Mouse (Mus musculus) heart, embryonic 13.5 days (tissue): ENCODE measurements at regions not wholly inside any gene's neighbourhood (a gene's known extent, or its start where the extent isn't known, plus 50 kb on each side); places are given as distances from the start of the nearest gene placed in this dataset.
A peak's percentile ranks its signal among the peaks of the same experiment; 100 is the strongest.
"Not testable (repeated sequence)": the region's sequence is repeated elsewhere in the genome, so short reads cannot be mapped to it uniquely, and the experiment has no call there.

Experiments
- ATAC-seq: fragments of 200-750 bp; cut with Nextera tagmentation; 2 replicates; pipeline ENCODE4 v1.8.0; 2017; ENCODE audit warnings: moderate TSS enrichment; ENCODE audit not compliant: insufficient number of reproducible peaks, low FRiP score, low TSS enrichment; ENCODE audit errors: extremely low read depth
- H3K27ac ChIP-seq: fragments of 300-500 bp; sonication (generic); replicated peaks from 2 replicates; pipeline ENCODE4 v1.5.1; 2015; ENCODE audit warnings: moderate library complexity, mild to moderate bottlenecking, inconsistent platforms
- H3K27me3 ChIP-seq: fragments of 300-500 bp; sonication (generic); replicated peaks from 2 replicates; pipeline ENCODE4 v1.6.1; 2015; ENCODE audit warnings: mild to moderate bottlenecking, inconsistent platforms
- H3K36me3 ChIP-seq: fragments of 300-500 bp; sonication (generic); 2 replicates; pipeline ENCODE4 v1.6.1; 2015; ENCODE audit warnings: mild to moderate bottlenecking, inconsistent platforms
- H3K4me1 ChIP-seq: fragments of 300-500 bp; sonication (generic); 2 replicates; pipeline ENCODE4 v1.6.1; 2015; ENCODE audit warnings: inconsistent platforms
- H3K4me2 ChIP-seq: fragments of 300-500 bp; sonication (generic); 2 replicates; pipeline ENCODE4 v1.6.1; 2015; ENCODE audit warnings: inconsistent platforms, mild to moderate bottlenecking, moderate library complexity
- H3K4me3 ChIP-seq: fragments of 300-500 bp; sonication (generic); 2 replicates; pipeline ENCODE4 v1.5.1; 2015; ENCODE audit warnings: moderate library complexity, mild to moderate bottlenecking, inconsistent platforms
- H3K9ac ChIP-seq: fragments of 300-500 bp; sonication (generic); 2 replicates; pipeline ENCODE4 v1.6.1; 2015; ENCODE audit warnings: inconsistent platforms, mild to moderate bottlenecking, moderate library complexity
- H3K9me3 ChIP-seq: fragments of 300-500 bp; sonication (generic); 2 replicates; pipeline ENCODE4 v1.6.1; 2016; ENCODE audit warnings: inconsistent platforms
- WGBS: fragments of 180-500 bp; shearing (Covaris S2); methylation state at CpG from one replicate; pipeline ENCODE4 v1.1.7; 2015; ENCODE audit warnings: mixed read lengths; 5-methylcytosine and 5-hydroxymethylcytosine counted together

DNA sequence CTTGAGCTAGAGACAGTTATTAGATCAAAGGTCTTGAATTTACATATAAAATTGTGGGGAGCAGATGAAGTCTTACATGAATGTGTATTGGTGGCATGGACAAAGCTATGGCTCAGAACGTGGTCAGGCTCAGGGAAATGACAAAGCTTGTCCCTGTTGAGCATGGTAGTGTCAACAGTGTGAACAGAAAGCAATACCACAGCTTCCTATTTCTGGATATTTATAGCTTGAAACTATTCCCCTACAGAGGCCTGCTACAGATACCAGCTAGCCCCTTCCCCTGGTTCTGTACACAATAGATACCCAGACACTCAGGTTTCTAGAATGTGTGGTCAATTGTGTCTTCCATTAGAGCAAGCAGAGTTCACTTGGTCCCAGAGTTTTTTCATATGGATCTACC is 236.8 kb upstream of the Rarb start:
- 32% methylated on average over 1 of the region's 1 CpGs for WGBS
- H3K27ac ChIP-seq, result no peak overlapping the region
- ATAC-seq, result no peak

GRCm38 (mm10) chr14:17054381-17054780 is 235.4 kb upstream of the Rarb start:
- no peak overlapping the region for H3K4me3 ChIP-seq
- no peaks in the 10 kb centered on the region for H3K4me1 ChIP-seq
- 56% methylated on average over 3 of the region's 3 CpGs for WGBS
- H3K9ac ChIP-seq, result no peak overlapping the region
- no peak overlapping the region for H3K27ac ChIP-seq
- ATAC-seq, result no peak
- H3K4me2 ChIP-seq, result no peak overlapping the region
- H3K36me3 ChIP-seq, result no peaks in the 10 kb centered on the region
- H3K9me3 ChIP-seq, result no peaks in the 10 kb centered on the region
- H3K27me3 ChIP-seq, result no peaks in the 10 kb centered on the region

More for the DNA sequence above, 236.8 kb upstream of the Rarb start:
- Histone ChIP-seq H3K27me3 (no peaks in the 10 kb centered on the region), H3K9ac (no peak overlapping the region), H3K36me3 (no peaks in the 10 kb centered on the region), H3K9me3 (no peaks in the 10 kb centered on the region), H3K4me3 (no peak overlapping the region), H3K4me1 (no peaks in the 10 kb centered on the region), H3K4me2 (no peak overlapping the region)

- H3K36me3 ChIP-seq, result no peaks in the 10 kb centered on the region
- 61% methylated on average over 2 of the region's 2 CpGs for WGBS
- no peak overlapping the region for H3K4me2 ChIP-seq
- ATAC-seq, result no peak
- H3K9ac ChIP-seq, result no peak overlapping the region
- no peaks in the 10 kb centered on the region for H3K4me1 ChIP-seq
- H3K27ac ChIP-seq, result no peak overlapping the region
- H3K4me3 ChIP-seq, result no peak overlapping the region
- no peaks in the 10 kb centered on the region for H3K27me3 ChIP-seq
- H3K9me3 ChIP-seq, result no peaks in the 10 kb centered on the region
These were observed 227.9 kb upstream of the Rarb start for GRCm38 (mm10) chr14:17046808-17047207.

- Histone ChIP-seq H3K27ac (no peak overlapping the region), H3K9me3 (no peaks in the 10 kb centered on the region), H3K4me1 (no peaks in the 10 kb centered on the region), H3K4me3 (no peak overlapping the region), H3K36me3 (no peaks in the 10 kb centered on the region), H3K27me3 (no peaks in the 10 kb centered on the region), H3K4me2 (no peak overlapping the region), H3K9ac (no peak overlapping the region)
- WGBS, result 81% methylated on average over 8 of the region's 8 CpGs
- ATAC-seq, result no peak
These were observed 226.6 kb upstream of the Rarb start for GRCm38 (mm10) chr14:17045426-17046132.

DNA sequence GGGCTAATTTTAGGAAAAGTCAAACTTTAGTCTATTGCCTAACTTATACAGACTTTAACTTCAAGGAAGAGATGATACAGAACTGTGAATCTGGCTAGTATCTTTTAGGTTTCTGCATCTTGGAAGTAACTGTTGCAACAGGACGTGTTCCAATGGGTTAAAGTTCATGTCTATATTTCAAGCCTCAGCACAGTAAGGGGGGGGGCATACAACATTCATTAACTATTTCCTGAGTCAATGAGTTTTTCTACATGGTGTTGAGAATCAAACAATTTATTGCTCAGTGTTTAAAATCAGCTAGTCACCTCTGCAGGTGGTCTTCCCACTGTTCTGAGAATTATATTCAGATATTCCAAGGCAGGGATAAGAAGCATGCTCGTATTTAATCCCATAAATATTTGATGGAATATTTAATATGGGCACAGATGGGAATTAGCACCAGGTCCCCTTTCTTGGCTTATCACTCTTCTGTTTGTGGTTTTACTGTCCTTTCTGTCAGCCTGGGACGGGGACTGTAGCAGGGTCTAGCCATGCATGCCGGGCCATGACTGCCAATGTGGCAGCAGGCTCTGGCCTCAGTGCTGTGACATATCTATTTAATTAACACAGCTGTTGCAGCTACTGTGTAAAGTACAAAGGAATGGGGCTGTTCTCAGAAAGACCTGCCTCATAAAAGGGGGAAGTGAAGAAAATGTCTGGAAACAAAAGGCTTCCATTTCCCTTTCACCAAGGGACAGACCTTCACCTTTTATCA is 201.8 kb upstream of the Rarb start:
- H3K27ac ChIP-seq, result no peak overlapping the region
- no peaks in the 10 kb centered on the region for H3K36me3 ChIP-seq
- 62% methylated on average over 4 of the region's 4 CpGs for WGBS
- no peak overlapping the region for H3K9ac ChIP-seq
- H3K27me3 ChIP-seq, result no peaks in the 10 kb centered on the region
- no peaks in the 10 kb centered on the region for H3K9me3 ChIP-seq
- no peaks in the 10 kb centered on the region for H3K4me1 ChIP-seq
- no peak overlapping the region for H3K4me3 ChIP-seq
- no peak for ATAC-seq
- H3K4me2 ChIP-seq, result no peak overlapping the region

DNA sequence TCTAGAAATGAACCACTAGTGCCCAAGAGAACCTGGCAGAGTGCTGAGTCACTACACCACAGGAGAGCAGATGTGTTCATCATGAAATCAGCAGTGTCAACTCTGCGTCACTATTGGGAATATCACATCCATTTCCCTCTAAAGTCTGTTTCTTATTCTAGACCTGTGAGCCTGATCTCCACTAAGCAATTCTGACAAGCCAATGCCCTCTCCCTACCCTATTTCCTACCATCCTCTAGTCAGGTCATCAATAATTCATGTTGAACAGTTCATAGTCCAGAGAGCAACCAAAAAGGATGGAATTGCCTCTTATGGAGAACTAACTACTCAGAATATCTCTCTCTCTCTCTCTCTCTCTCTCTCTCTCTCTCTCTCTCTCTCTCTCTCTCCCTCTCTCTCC is 194.0 kb upstream of the Rarb start:
- Histone ChIP-seq H3K4me2 (no peak overlapping the region), H3K27me3 (no peaks in the 10 kb centered on the region), H3K9ac (no peak overlapping the region), H3K4me1 (no peaks in the 10 kb centered on the region), H3K4me3 (no peak overlapping the region), H3K36me3 (no peaks in the 10 kb centered on the region), H3K27ac (no peak overlapping the region), H3K9me3 (no peaks in the 10 kb centered on the region)
- ATAC-seq, result no peak
- 86% methylated on average over 1 of the region's 1 CpGs for WGBS

- Histone ChIP-seq H3K4me3 (no peak overlapping the region), H3K27ac (no peak overlapping the region), H3K27me3 (no peaks in the 10 kb centered on the region), H3K36me3 (no peaks in the 10 kb centered on the region), H3K4me1 (no peaks in the 10 kb centered on the region), H3K9me3 (no peaks in the 10 kb centered on the region), H3K9ac (no peak overlapping the region), H3K4me2 (no peak overlapping the region)
- 76% methylated on average over 1 of the region's 1 CpGs for WGBS
- ATAC-seq, result no peak
These were observed 193.2 kb upstream of the Rarb start for GRCm38 (mm10) chr14:17012200-17012599.

DNA sequence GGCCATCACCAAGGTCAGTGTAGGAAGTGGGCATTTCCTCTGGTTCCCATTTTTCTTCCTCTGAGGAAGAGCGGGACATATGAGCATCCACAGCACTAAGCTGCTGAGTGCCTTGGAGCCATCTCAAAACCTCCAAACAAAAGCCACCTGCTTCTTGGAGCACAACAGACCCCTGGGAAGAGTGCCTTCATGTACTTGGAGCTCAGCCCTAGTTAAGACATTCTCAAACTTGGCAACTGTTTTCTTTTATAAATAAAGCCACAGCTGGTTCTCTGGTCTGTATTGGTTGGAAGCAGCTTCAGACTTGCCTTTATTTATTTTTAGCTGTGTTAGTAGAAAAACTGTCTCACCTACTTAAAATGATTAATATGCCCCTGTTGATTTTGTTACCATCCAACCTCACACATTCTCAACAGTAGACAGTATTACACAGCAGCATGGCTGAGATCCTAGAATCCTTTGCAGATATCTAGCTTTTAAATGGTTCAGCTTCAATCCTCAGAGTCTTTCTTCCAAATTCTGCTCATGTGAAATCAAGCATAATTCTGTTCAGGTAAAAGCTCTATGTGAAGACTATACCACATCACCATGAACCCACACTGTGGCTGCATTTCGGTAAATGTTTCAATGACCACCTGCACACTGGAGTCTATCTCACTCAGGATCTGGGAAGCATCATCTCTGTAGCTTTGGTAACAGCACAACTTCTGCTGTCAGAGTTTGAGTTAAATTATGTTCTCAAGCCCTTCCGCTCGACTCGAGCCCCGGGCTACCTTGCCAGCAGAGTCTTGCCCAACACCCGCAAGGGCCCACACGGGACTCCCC is 186.4 kb upstream of the Rarb start:
- no peak overlapping the region for H3K4me2 ChIP-seq
- peaks cover 10% of the 10 kb centered on the region for H3K4me1 ChIP-seq
- H3K27me3 ChIP-seq, result no peaks in the 10 kb centered on the region
- 0 out of 2 replicates have a peak overlapping the region, but pooled peaks have one; percentile 15 for H3K27ac ChIP-seq
- 81% methylated on average over 8 of the region's 8 CpGs for WGBS
- no peak overlapping the region for H3K9ac ChIP-seq
- no peaks in the 10 kb centered on the region for H3K9me3 ChIP-seq
- no peak overlapping the region for H3K4me3 ChIP-seq
- no peaks in the 10 kb centered on the region for H3K36me3 ChIP-seq
- no peak for ATAC-seq

DNA sequence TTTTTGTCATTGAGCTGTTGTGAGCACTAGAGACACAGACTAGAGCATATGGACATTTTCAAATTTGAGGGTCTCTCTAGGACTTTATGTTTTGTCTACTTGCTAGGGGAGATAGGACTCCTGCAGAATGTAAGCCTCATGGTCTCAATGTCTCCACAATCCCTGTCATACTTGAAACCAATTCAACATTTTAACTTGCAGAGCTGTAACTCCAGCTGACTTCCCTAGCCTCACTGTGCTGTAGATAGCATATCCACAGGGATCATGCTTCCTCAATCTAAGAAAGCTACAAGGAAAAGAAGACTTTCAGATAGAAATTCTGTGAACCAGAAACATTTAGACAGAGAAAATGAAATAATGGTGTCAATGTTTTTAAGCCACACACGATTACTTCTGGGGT is 185.8 kb upstream of the Rarb start:
- Histone ChIP-seq H3K9me3 (no peaks in the 10 kb centered on the region), H3K4me1 (peaks cover 10% of the 10 kb centered on the region), H3K36me3 (no peaks in the 10 kb centered on the region), H3K9ac (no peak overlapping the region), H3K27ac (0 out of 2 replicates have a peak overlapping the region, but pooled peaks have one; percentile 15), H3K4me2 (no peak overlapping the region), H3K4me3 (no peak overlapping the region), H3K27me3 (no peaks in the 10 kb centered on the region)
- ATAC-seq, result no peak
- 68% methylated on average over 1 of the region's 1 CpGs for WGBS

DNA sequence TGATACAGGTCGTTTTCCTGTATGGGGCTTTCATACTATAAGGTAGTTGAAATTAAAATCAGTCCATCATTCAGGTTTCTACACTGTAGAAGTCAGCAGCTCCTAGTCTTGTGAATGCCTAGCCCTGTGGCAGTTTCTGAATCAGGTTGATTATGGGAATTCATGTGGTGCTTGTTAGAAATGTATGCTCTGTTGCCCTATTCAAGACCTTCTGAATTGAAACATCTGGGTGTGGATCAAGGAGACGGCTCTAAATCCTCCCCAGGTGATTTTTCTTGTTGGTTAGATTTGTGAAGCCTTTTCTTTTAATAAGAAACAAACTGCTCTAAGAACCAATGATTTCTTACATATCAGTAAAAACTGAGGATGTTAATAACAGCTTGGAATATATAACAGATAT is 177.8 kb upstream of the Rarb start:
- ATAC-seq, result no peak
- Histone ChIP-seq H3K27ac (no peak overlapping the region), H3K4me1 (no peaks in the 10 kb centered on the region), H3K36me3 (no peaks in the 10 kb centered on the region), H3K4me3 (no peak overlapping the region), H3K9me3 (no peaks in the 10 kb centered on the region), H3K9ac (no peak overlapping the region), H3K4me2 (no peak overlapping the region), H3K27me3 (no peaks in the 10 kb centered on the region)
- WGBS, result 72% methylated on average over 2 of the region's 2 CpGs

GRCm38 (mm10) chr14:16970911-16971310 is 152.0 kb upstream of the Rarb start:
- H3K4me1 ChIP-seq, H3K27ac ChIP-seq, H3K27me3 ChIP-seq, H3K4me3 ChIP-seq, H3K36me3 ChIP-seq, H3K4me2 ChIP-seq, ATAC-seq, H3K9ac ChIP-seq, H3K9me3 ChIP-seq: not testable (repeated sequence)
- WGBS, result 71% methylated on average over 2 of the region's 2 CpGs
